Mouse (Mus musculus) limb, embryonic 14.5 days (tissue): Measurements from ENCODE around the gene Sppl3. TPM values are rescaled to one million over a fixed set of nuclear protein-coding genes. Genes with fewer than 3 reads are reported as not detected.
A peak's percentile ranks its signal among the peaks of the same experiment; 100 is the strongest.

Experiments
- ATAC-seq: fragments of 200-750 bp; cut with Nextera tagmentation; 2 replicates; pipeline ENCODE4 v1.8.0; 2017; ENCODE audit warnings: low read depth, moderate number of reproducible peaks, moderate TSS enrichment; ENCODE audit not compliant: low FRiP score
- DNase-seq: peaks from one replicate; pipeline ENCODE4 v3.0.0-alpha.2; 2015; ENCODE audit warnings: low spot score
- H3K27ac ChIP-seq: fragments of 300-500 bp; sonication (generic); replicated peaks from 2 replicates; pipeline ENCODE4 v1.5.1; 2014; ENCODE audit warnings: low read depth, mild to moderate bottlenecking, low read length, moderate library complexity, mixed read lengths
- H3K27me3 ChIP-seq: fragments of 300-500 bp; sonication (generic); 2 replicates; pipeline ENCODE4 v1.6.1; 2014; ENCODE audit warnings: low read length, mixed read lengths; ENCODE audit not compliant: control insufficient read depth, insufficient read depth
- H3K36me3 ChIP-seq: fragments of 300-500 bp; sonication (generic); 2 replicates; pipeline ENCODE4 v1.6.1; 2014; ENCODE audit warnings: mild to moderate bottlenecking, low read length, moderate library complexity, mixed read lengths; ENCODE audit not compliant: control insufficient read depth, insufficient read depth
- H3K4me1 ChIP-seq: fragments of 300-500 bp; sonication (generic); 2 replicates; pipeline ENCODE4 v1.6.1; 2014; ENCODE audit warnings: antibody characterized with exemption, low read length, mixed read lengths; ENCODE audit not compliant: control insufficient read depth, insufficient read depth
- H3K4me2 ChIP-seq: fragments of 300-500 bp; sonication (generic); replicated peaks from 2 replicates; pipeline ENCODE4 v1.6.1; 2014; ENCODE audit warnings: low read depth, mild to moderate bottlenecking, low read length, moderate library complexity; ENCODE audit not compliant: severe bottlenecking
- H3K4me3 ChIP-seq: fragments of 300-500 bp; sonication (generic); replicated peaks from 2 replicates; pipeline ENCODE4 v1.5.1; 2014; ENCODE audit warnings: low read length
- H3K9ac ChIP-seq: fragments of 300-500 bp; sonication (generic); 2 replicates; pipeline ENCODE4 v1.6.1; 2014; ENCODE audit warnings: mild to moderate bottlenecking, low read depth, low read length, moderate library complexity; ENCODE audit not compliant: severe bottlenecking
- H3K9me3 ChIP-seq: fragments of 300-500 bp; sonication (generic); 2 replicates; pipeline ENCODE4 v1.6.1; 2016; ENCODE audit warnings: low read length; ENCODE audit not compliant: control insufficient read depth
- POLR2A ChIP-seq: fragments of 200-500 bp; IDR thresholded peaks from 2 replicates; pipeline ENCODE4 v1.8.0; 2012; ENCODE audit warnings: inconsistent platforms, mild to moderate bottlenecking, moderate library complexity, borderline replicate concordance; ENCODE audit not compliant: insufficient read depth, insufficient read length; ENCODE audit errors: extremely low read depth
- WGBS: fragments of 180-500 bp; shearing (Covaris S2); extraction: QIAGEN DNeasy Blood & Tissue Kit; methylation state at CpG from one replicate; pipeline ENCODE4 v1.1.7; 2014; 5-methylcytosine and 5-hydroxymethylcytosine counted together
- polyA plus RNA-seq, 2 experiments: library from polyadenylated mRNA; depleted of rRNA in 1 of 2; stranded (reverse) in 1 of 2; unstranded in 1 of 2; fragments of >200 nt; fragmentation: Nextera tagmentation in 1 of 2; extraction: Ambion mirVana in 1 of 2; gene quantifications; 2 replicates each; pipeline versions ENCODE4 v1.2.1 to v1.2.3; 2012 to 2014

Gene Sppl3
- polyA plus RNA-seq, 2 experiments: 42.7 to 100 TPM

DNA sequence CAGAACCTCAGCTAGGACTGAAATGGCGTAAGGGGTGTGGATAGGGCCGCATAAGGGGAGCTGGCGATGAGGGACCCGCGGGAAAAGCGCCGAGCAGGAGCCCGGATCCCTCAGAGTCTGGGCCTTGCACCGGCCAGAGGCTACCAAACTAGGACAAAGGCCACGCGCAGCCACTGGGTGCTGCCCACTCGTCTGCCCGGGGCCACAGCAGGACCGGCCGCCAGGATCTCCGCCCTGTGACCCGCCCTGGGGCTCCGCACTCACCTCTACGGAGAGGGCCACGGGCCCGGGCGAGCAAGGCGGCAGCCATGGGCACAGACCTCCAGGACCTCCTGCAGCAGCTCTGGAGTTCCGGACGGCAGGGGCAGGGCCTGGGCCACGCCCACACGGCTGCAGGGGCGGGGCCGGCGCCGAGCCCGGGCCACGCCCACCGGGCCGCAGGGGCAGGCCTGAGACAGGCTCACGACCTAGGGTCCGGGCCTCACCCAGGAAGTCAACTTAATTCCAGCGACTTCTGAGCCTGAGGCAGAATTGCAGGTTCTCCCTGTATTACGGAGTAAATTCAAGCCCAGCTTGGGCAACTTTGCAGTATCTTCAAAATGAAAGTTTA is 108.1 kb downstream of the Sppl3 start, which contains the start of gene Acads:
Gene Acads, minus strand, starts transcription at position 386 of the 610 bp plus-strand sequence.
- Histone ChIP-seq H3K36me3 (peaks cover 35% of the 10 kb centered on the region), H3K27me3 (no peaks in the 10 kb centered on the region), H3K9ac (peak within 1 kb of the TSS; percentile 68), H3K4me3 (peak within 1 kb of the TSS; percentile 53), H3K4me1 (no peaks in the 10 kb centered on the region), H3K9me3 (no peaks in the 10 kb centered on the region), H3K4me2 (peak within 1 kb of the TSS; percentile 58), H3K27ac (0 out of 2 replicates have a peak within 1 kb of the TSS, but pooled peaks have one; percentile 28)
- DNase-seq: peak; percentile 64
- ATAC-seq: peak; percentile 94
- no peak for TF ChIP-seq POLR2A
- WGBS: 3% methylated on average over 39 of the region's 39 CpGs

DNA sequence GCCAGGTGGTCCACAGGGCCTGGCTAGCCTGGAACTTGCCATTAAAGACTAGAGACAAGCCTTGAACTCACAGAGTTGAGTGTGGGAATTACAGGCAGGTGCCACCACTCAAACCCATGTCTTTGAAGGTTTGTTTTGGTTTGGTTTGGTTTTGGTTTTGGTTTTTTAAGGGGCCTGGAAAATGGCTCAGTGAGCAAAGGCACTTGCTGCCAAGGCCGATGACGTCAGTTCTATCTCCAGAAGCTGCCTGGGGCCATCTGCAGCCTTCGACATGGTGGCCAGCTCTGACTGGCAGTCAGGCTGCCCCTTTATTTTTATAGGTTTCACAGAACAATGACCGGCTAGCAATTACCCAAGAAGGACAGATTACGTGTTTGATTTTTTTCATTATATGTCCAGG is 110.0 kb downstream of the Sppl3 start:
- H3K9me3 ChIP-seq: no peaks in the 10 kb centered on the region
- H3K27me3 ChIP-seq: no peaks in the 10 kb centered on the region
- H3K27ac ChIP-seq: no peak overlapping the region
- DNase-seq: no peak
- H3K9ac ChIP-seq: no peak overlapping the region
- peaks cover 48% of the 10 kb centered on the region for H3K36me3 ChIP-seq
- WGBS: 59% methylated on average over 5 of the region's 5 CpGs
- H3K4me2 ChIP-seq: no peak overlapping the region
- no peak for ATAC-seq
- H3K4me3 ChIP-seq: no peak overlapping the region
- no peak for TF ChIP-seq POLR2A
- peaks cover 5% of the 10 kb centered on the region; the same call in 1 of the 2 replicates for H3K4me1 ChIP-seq

DNA sequence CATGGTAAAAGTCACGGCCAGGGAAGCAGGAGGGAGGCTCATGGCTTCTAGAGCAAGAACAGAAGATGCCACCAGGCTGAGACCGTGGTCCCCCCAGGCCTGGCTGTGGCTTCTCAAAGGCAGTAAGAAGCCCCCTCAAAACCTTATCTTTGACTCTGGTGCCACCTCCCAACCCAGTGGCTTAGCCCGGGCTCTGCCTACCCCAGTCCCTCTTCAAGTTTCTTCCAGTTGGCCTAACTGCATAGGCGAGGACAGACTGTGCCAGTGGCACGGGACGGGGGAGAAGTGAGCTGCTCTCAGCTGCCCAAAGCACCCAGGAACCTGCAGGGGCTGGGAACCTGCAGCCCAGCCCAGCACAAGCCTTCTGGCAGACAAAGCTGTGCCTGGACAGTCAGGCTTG is 113.8 kb downstream of the Sppl3 start:
- no peak for ATAC-seq
- Histone ChIP-seq H3K4me2 (no peak overlapping the region), H3K9me3 (no peaks in the 10 kb centered on the region), H3K36me3 (peaks cover 70% of the 10 kb centered on the region), H3K4me1 (peaks cover 5% of the 10 kb centered on the region; the same call in 1 of the 2 replicates), H3K9ac (no peak overlapping the region), H3K27ac (no peak overlapping the region), H3K27me3 (no peaks in the 10 kb centered on the region), H3K4me3 (no peak overlapping the region)
- no peak for TF ChIP-seq POLR2A
- WGBS: 93% methylated on average over 6 of the region's 6 CpGs
- no peak for DNase-seq

DNA sequence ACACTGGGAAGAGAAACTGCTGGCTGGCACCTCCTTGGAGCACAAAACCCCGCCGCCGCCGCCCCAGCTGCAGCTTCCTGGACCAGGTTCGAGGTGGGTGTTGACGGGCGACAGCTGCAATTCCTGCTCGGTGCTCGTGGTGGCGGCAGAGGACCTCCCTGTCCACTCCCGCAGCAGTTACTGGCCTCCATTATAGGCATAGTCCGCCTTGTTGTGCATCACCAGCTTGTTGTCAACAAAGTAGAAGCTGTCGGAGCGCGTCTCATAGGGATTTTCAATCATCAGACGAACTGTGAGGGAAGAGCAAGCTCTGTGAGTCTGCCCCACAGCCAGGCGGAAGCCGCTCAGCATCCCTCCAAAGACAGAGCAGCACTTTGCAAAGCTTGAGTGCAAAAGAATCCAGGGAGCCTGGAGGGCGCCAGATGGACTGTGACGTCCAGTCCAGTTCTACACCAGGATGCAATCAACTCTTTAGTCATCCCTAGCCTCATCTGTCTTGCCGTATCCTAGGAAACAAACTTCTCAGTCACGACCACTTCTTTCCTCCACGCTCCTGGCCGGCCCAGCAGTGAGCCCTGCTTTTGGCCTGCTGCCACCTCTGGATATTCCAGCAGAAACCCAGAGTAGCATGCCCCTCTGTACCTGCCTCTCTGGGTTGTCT is 114.4 kb downstream of the Sppl3 start:
- ATAC-seq (peak; percentile 76), DNase-seq (peak; percentile 77)
- no peaks in the 10 kb centered on the region for H3K9me3 ChIP-seq
- peak overlapping the region; percentile 3; the same call in 1 of the 2 replicates for H3K4me2 ChIP-seq
- H3K4me1 ChIP-seq: peaks cover 5% of the 10 kb centered on the region; the same call in 1 of the 2 replicates
- no peak overlapping the region for H3K4me3 ChIP-seq
- peak overlapping the region; percentile 28; the same call in 1 of the 2 replicates for H3K27ac ChIP-seq
- peaks cover 77% of the 10 kb centered on the region for H3K36me3 ChIP-seq
- peak; percentile 40; the same call in 1 of the 2 replicates for TF ChIP-seq POLR2A
- 24% methylated on average over 24 of the region's 24 CpGs for WGBS
- H3K27me3 ChIP-seq: no peaks in the 10 kb centered on the region
- H3K9ac ChIP-seq: no peak overlapping the region

DNA sequence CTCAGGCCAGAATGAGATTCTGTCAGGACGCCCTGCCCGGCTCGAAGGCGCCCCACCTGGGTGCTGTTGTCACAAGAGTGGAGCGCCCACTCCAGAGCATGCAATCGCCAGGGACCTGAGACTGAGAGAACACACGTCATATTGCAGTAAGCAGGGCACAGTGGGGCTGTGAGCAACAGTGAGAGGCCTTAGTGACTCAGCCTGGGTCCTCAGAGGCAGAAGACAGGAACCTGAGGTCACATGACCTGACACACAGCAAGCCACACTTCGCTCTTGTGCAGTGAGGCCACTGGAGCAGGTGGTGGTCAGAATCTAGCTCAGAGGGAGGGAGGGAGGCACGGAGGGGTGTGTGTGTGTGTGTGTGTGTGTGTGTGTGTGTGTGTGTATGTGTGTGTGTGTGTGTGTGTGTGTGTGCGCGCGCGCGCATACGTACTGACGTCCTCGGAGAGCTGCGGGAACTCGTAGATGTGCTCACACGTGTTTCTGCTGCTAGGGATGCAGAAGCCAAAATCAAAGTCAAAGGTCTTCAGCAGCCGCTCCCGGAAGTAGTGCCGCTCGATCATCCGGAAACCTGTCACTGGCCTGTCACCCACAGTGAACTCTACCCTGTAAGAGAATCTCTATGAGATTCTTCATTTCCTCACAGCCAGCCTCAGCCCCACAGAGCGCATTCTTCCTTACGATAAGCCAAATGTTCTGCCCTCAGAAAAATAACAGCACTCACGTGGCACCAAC is 115.8 kb downstream of the Sppl3 start:
- no peak for TF ChIP-seq POLR2A
- no peak overlapping the region for H3K4me2 ChIP-seq
- H3K27ac ChIP-seq: no peak overlapping the region
- peaks cover 5% of the 10 kb centered on the region; the same call in 1 of the 2 replicates for H3K4me1 ChIP-seq
- H3K36me3 ChIP-seq: peaks cover 80% of the 10 kb centered on the region
- H3K27me3 ChIP-seq: no peaks in the 10 kb centered on the region
- H3K9ac ChIP-seq: no peak overlapping the region
- no peak for DNase-seq
- no peaks in the 10 kb centered on the region for H3K9me3 ChIP-seq
- H3K4me3 ChIP-seq: no peak overlapping the region
- no peak for ATAC-seq
- WGBS: 84% methylated on average over 28 of the region's 28 CpGs
